Mouse (Mus musculus) limb, embryonic 14.5 days (tissue): ENCODE measurements at regions not wholly inside any gene's neighbourhood (a gene's known extent, or its start where the extent isn't known, plus 50 kb on each side); places are given as distances from the start of the nearest gene placed in this dataset.
"Not testable (repeated sequence)": the region's sequence is repeated elsewhere in the genome, so short reads cannot be mapped to it uniquely, and the experiment has no call there.

Experiments used
- ATAC-seq: fragments of 200-750 bp; cut with Nextera tagmentation; 2 replicates; pipeline ENCODE4 v1.8.0; 2017; ENCODE audit warnings: low read depth, moderate number of reproducible peaks, moderate TSS enrichment; ENCODE audit not compliant: low FRiP score
- DNase-seq: peaks from one replicate; pipeline ENCODE4 v3.0.0-alpha.2; 2015; ENCODE audit warnings: low spot score
- H3K27ac ChIP-seq: fragments of 300-500 bp; sonication (generic); replicated peaks from 2 replicates; pipeline ENCODE4 v1.5.1; 2014; ENCODE audit warnings: low read depth, mild to moderate bottlenecking, low read length, moderate library complexity, mixed read lengths
- H3K27me3 ChIP-seq: fragments of 300-500 bp; sonication (generic); 2 replicates; pipeline ENCODE4 v1.6.1; 2014; ENCODE audit warnings: low read length, mixed read lengths; ENCODE audit not compliant: control insufficient read depth, insufficient read depth
- H3K36me3 ChIP-seq: fragments of 300-500 bp; sonication (generic); 2 replicates; pipeline ENCODE4 v1.6.1; 2014; ENCODE audit warnings: mild to moderate bottlenecking, low read length, moderate library complexity, mixed read lengths; ENCODE audit not compliant: control insufficient read depth, insufficient read depth
- H3K4me1 ChIP-seq: fragments of 300-500 bp; sonication (generic); 2 replicates; pipeline ENCODE4 v1.6.1; 2014; ENCODE audit warnings: antibody characterized with exemption, low read length, mixed read lengths; ENCODE audit not compliant: control insufficient read depth, insufficient read depth
- H3K4me2 ChIP-seq: fragments of 300-500 bp; sonication (generic); replicated peaks from 2 replicates; pipeline ENCODE4 v1.6.1; 2014; ENCODE audit warnings: low read depth, mild to moderate bottlenecking, low read length, moderate library complexity; ENCODE audit not compliant: severe bottlenecking
- H3K4me3 ChIP-seq: fragments of 300-500 bp; sonication (generic); replicated peaks from 2 replicates; pipeline ENCODE4 v1.5.1; 2014; ENCODE audit warnings: low read length
- H3K9ac ChIP-seq: fragments of 300-500 bp; sonication (generic); 2 replicates; pipeline ENCODE4 v1.6.1; 2014; ENCODE audit warnings: mild to moderate bottlenecking, low read depth, low read length, moderate library complexity; ENCODE audit not compliant: severe bottlenecking
- H3K9me3 ChIP-seq: fragments of 300-500 bp; sonication (generic); 2 replicates; pipeline ENCODE4 v1.6.1; 2016; ENCODE audit warnings: low read length; ENCODE audit not compliant: control insufficient read depth
- POLR2A ChIP-seq: fragments of 200-500 bp; IDR thresholded peaks from 2 replicates; pipeline ENCODE4 v1.8.0; 2012; ENCODE audit warnings: inconsistent platforms, mild to moderate bottlenecking, moderate library complexity, borderline replicate concordance; ENCODE audit not compliant: insufficient read depth, insufficient read length; ENCODE audit errors: extremely low read depth
- WGBS: fragments of 180-500 bp; shearing (Covaris S2); extraction: QIAGEN DNeasy Blood & Tissue Kit; methylation state at CpG from one replicate; pipeline ENCODE4 v1.1.7; 2014; 5-methylcytosine and 5-hydroxymethylcytosine counted together

DNA sequence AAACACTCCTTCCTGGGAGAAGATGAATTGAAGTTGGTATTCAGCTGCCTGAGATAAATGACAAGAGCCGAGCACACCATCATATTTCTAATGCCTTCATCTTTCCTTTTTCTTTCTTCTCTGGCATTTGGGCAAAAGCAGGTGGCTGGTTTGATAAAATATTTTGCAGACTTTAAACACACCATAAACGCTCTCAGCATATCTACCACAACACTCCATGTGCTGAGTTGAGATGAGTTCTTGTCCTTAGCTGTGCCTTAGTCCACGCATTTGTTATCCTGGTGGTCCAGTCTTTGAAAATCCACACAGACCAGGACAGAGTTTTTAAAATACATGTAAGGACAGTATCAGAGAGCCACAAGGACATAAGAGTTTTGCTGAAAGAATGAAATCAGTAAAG is 74.3 kb upstream of the Immp2l start:
- Histone ChIP-seq H3K36me3 (no peaks in the 10 kb centered on the region), H3K9me3 (no peaks in the 10 kb centered on the region), H3K4me2 (no peak overlapping the region), H3K9ac (no peak overlapping the region), H3K4me3 (no peak overlapping the region), H3K27me3 (no peaks in the 10 kb centered on the region), H3K4me1 (no peaks in the 10 kb centered on the region), H3K27ac (no peak overlapping the region)
- ATAC-seq, result no peak
- 75% methylated on average over 3 of the region's 3 CpGs for WGBS
- no peak for DNase-seq
- no peak for TF ChIP-seq POLR2A

GRCm38 (mm10) chr12:40958536-40958935 is 65.4 kb upstream of the Immp2l start:
- no peaks in the 10 kb centered on the region for H3K27me3 ChIP-seq
- ATAC-seq (no peak), DNase-seq (no peak)
- no peaks in the 10 kb centered on the region for H3K4me1 ChIP-seq
- 79% methylated on average over 3 of the region's 3 CpGs for WGBS
- no peak overlapping the region for H3K27ac ChIP-seq
- TF ChIP-seq POLR2A, result no peak
- H3K4me2 ChIP-seq, result no peak overlapping the region
- H3K36me3 ChIP-seq, result no peaks in the 10 kb centered on the region
- no peaks in the 10 kb centered on the region for H3K9me3 ChIP-seq
- H3K4me3 ChIP-seq, result no peak overlapping the region
- H3K9ac ChIP-seq, result no peak overlapping the region

GRCm38 (mm10) chr12:40964996-40965395 is 58.9 kb upstream of the Immp2l start:
- TF ChIP-seq POLR2A, result no peak
- no peak overlapping the region for H3K9ac ChIP-seq
- DNase-seq (no peak), ATAC-seq (no peak)
- H3K9me3 ChIP-seq, result no peaks in the 10 kb centered on the region
- no peak overlapping the region for H3K4me2 ChIP-seq
- 60% methylated on average over 2 of the region's 2 CpGs for WGBS
- H3K27ac ChIP-seq, result no peak overlapping the region
- H3K27me3 ChIP-seq, result no peaks in the 10 kb centered on the region
- no peak overlapping the region for H3K4me3 ChIP-seq
- no peaks in the 10 kb centered on the region for H3K36me3 ChIP-seq
- no peaks in the 10 kb centered on the region for H3K4me1 ChIP-seq

DNA sequence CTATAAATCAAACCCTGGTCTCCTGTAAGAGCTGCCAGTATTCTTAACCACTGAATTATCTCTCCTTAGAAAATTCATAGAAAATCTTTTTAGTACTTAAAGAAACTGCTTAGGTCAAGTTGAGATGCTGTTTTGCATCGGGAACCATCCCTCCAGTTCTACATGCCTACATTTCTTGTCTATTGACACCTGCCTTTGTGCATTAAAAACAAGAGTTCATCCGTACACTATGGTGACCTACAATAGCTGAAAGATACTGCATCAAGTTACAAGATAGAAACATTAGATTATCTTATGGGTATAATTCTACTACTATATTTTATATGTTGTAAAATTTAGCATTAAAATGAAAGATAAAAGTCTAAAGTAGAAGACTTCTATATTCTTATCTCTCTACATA is 57.6 kb upstream of the Immp2l start:
- H3K4me2 ChIP-seq, result no peak overlapping the region
- no peak overlapping the region for H3K9ac ChIP-seq
- 90% methylated on average over 2 of the region's 2 CpGs for WGBS
- no peak for TF ChIP-seq POLR2A
- H3K9me3 ChIP-seq, result no peaks in the 10 kb centered on the region
- ATAC-seq, result no peak
- no peak overlapping the region for H3K27ac ChIP-seq
- no peaks in the 10 kb centered on the region for H3K4me1 ChIP-seq
- no peaks in the 10 kb centered on the region for H3K27me3 ChIP-seq
- H3K4me3 ChIP-seq, result no peak overlapping the region
- no peak for DNase-seq
- no peaks in the 10 kb centered on the region for H3K36me3 ChIP-seq

- H3K9me3 ChIP-seq, H3K4me3 ChIP-seq, H3K36me3 ChIP-seq, ATAC-seq, H3K9ac ChIP-seq, H3K27ac ChIP-seq, DNase-seq, H3K27me3 ChIP-seq, H3K4me2 ChIP-seq, H3K4me1 ChIP-seq: not testable (repeated sequence)
- WGBS, result 91% methylated on average over 6 of the region's 6 CpGs
These were observed 57.2 kb upstream of the Immp2l start for GRCm38 (mm10) chr12:40966723-40967122.

- no peaks in the 10 kb centered on the region for H3K9me3 ChIP-seq
- no peak overlapping the region for H3K9ac ChIP-seq
- WGBS, result 79% methylated on average over 3 of the region's 3 CpGs
- H3K4me3 ChIP-seq, result no peak overlapping the region
- H3K4me2 ChIP-seq, result no peak overlapping the region
- no peaks in the 10 kb centered on the region for H3K36me3 ChIP-seq
- ATAC-seq, result no peak
- no peaks in the 10 kb centered on the region for H3K4me1 ChIP-seq
- DNase-seq, result no peak
- no peak overlapping the region for H3K27ac ChIP-seq
- no peaks in the 10 kb centered on the region for H3K27me3 ChIP-seq
- TF ChIP-seq POLR2A, result no peak
These were observed 51.0 kb upstream of the Immp2l start for GRCm38 (mm10) chr12:40972844-40973243.
